Mouse (Mus musculus) MEL (cell line): ENCODE measurements around the gene Prr5l.

ENCODE experiments used
- BHLHE40 ChIP-seq: IDR thresholded peaks from 2 replicates; pipeline ENCODE4 v1.6.1; 2012; ENCODE audit warnings: low read depth, mild to moderate bottlenecking, inconsistent platforms, low read length, improper control_type of control experiment, borderline replicate concordance
- CTCF ChIP-seq, 3 experiments: IDR thresholded peaks in 2 of 3; conservative IDR thresholded peaks in 1 of 3; 2 replicates each; pipeline ENCODE4 v1.5.1; 2011 to 2012; ENCODE audit warnings: low read length in 3 of 3, low read depth in 2 of 3, mild to moderate bottlenecking in 2 of 3, improper control_type of control experiment in 1 of 3, inconsistent platforms in 1 of 3, mixed read lengths in 1 of 3, moderate library complexity in 1 of 3; ENCODE audit not compliant: control insufficient read depth in 1 of 3, insufficient read depth in 1 of 3, poor library complexity in 1 of 3, severe bottlenecking in 1 of 3
- GATA1 ChIP-seq: IDR thresholded peaks from 2 replicates; pipeline ENCODE4 v1.6.1; 2011; ENCODE audit warnings: low read depth, low read length, improper control_type of control experiment
- HCFC1 ChIP-seq: IDR thresholded peaks from 2 replicates; pipeline ENCODE4 v1.6.1; 2012; ENCODE audit warnings: low read depth, mild to moderate bottlenecking, inconsistent platforms, low read length, improper control_type of control experiment, moderate library complexity
- MAX ChIP-seq: IDR thresholded peaks from 2 replicates; pipeline ENCODE4 v1.6.1; 2011; ENCODE audit warnings: low read length, improper control_type of control experiment
- MAZ ChIP-seq: IDR thresholded peaks from 2 replicates; pipeline ENCODE4 v1.6.1; 2012; ENCODE audit warnings: low read depth, mild to moderate bottlenecking, inconsistent platforms, low read length, improper control_type of control experiment
- NELFE ChIP-seq: IDR thresholded peaks from 2 replicates; pipeline ENCODE4 v1.6.1; 2011; ENCODE audit warnings: low read depth, low read length, improper control_type of control experiment
- POLR2A ChIP-seq, 2 experiments: IDR thresholded peaks; 2 replicates each; pipeline ENCODE4 v1.6.1; 2011 to 2012; ENCODE audit warnings: low read length in 2 of 2, mild to moderate bottlenecking in 2 of 2, control low read depth in 1 of 2, improper control_type of control experiment in 1 of 2, low read depth in 1 of 2, moderate library complexity in 1 of 2; ENCODE audit not compliant: control insufficient read depth in 1 of 2, insufficient read depth in 1 of 2, poor library complexity in 1 of 2
- TAL1 ChIP-seq: IDR thresholded peaks from 2 replicates; pipeline ENCODE4 v1.6.1; 2012; ENCODE audit warnings: mild to moderate bottlenecking, inconsistent platforms, low read length, moderate library complexity, mixed read lengths
- USF1 ChIP-seq: IDR thresholded peaks from 2 replicates; pipeline ENCODE4 v1.6.1; 2014; ENCODE audit warnings: low read depth, mild to moderate bottlenecking, inconsistent platforms, low read length, improper control_type of control experiment, moderate library complexity
- ZC3H11A ChIP-seq: IDR thresholded peaks from 2 replicates; pipeline ENCODE4 v1.6.1; 2012; ENCODE audit warnings: low read depth, mild to moderate bottlenecking, inconsistent platforms, low read length, improper control_type of control experiment

- TF ChIP-seq TAL1 (no peak), POLR2A (IDR thresholded peaks at IDR 0.05; ENCODE audit: control insufficient read depth in 1 of 2, insufficient read depth in 1 of 2, low read depth in 1 of 2, low read length in 2 of 2, poor library complexity in 1 of 2) (no peak), MAX (no peak), NELFE (no peak), GATA1 (no peak), MAZ (no peak), USF1 (peak; percentile 64; the same call in 1 of the 2 replicates), CTCF (IDR thresholded peaks at IDR 0.05 in 2 of 3, conservative IDR thresholded peaks at IDR 0.05 in 1 of 3; ENCODE audit: control insufficient read depth in 1 of 3, insufficient read depth in 1 of 3, low read depth in 2 of 3, low read length in 3 of 3, poor library complexity in 1 of 3, severe bottlenecking in 1 of 3) (no peak), HCFC1 (no peak), BHLHE40 (no peak), ZC3H11A (no peak)
Observed at GRCm38 (mm10) chr2:101814272-101814625, 68.6 kb downstream of the Prr5l start.
